Mouse (Mus musculus): ENCODE results near the gene Aph1c. TPM values are rescaled to one million over a fixed set of nuclear protein-coding genes. Genes with fewer than 3 reads are reported as not detected.

The Aph1c gene
- polyA plus RNA-seq, 1 experiment from 2014 or later = 4.0 TPM

- 51% methylated on average over 3 of the region's 3 CpGs for WGBS
- H3K4me2 ChIP-seq (ENCODE audit: low read depth, low read length) = no peak overlapping the region
Measured at GRCm38 (mm10) chr9:66769275-66769674, 65.3 kb downstream of the Aph1c start.

GRCm38 (mm10) chr9:66768721-66769120, 65.8 kb downstream of the Aph1c start:
- Histone ChIP-seq H3K4me3 (ENCODE audit: low read depth, low read length) (no peak overlapping the region), H3K27ac (ENCODE audit: low read depth, low read length) (no peak overlapping the region), H3K36me3 (ENCODE audit: control insufficient read depth, insufficient read depth, low read length) (no peaks in the 10 kb centered on the region), H3K27me3 (ENCODE audit: control insufficient read depth, insufficient read depth, low read length) (no peaks in the 10 kb centered on the region), H3K9ac (replicated peaks; ENCODE audit: low read depth, low read length) (no peak overlapping the region), H3K4me2 (ENCODE audit: low read depth, low read length) (no peak overlapping the region), H3K9me3 (ENCODE audit: control insufficient read depth, low read length) (no peaks in the 10 kb centered on the region), H3K4me1 (ENCODE audit: control insufficient read depth, insufficient read depth, low read length) (no peaks in the 10 kb centered on the region)
- 100% methylated on average over 1 of the region's 1 CpGs for WGBS
- ATAC-seq (ENCODE audit: low read depth) = no peak

More at GRCm38 (mm10) chr9:66769275-66769674, 65.3 kb downstream of the Aph1c start:
- H3K27me3 ChIP-seq (ENCODE audit: control insufficient read depth, insufficient read depth, low read length) = no peaks in the 10 kb centered on the region
- H3K9me3 ChIP-seq (ENCODE audit: control insufficient read depth, low read length) = no peaks in the 10 kb centered on the region
- no peak overlapping the region for H3K9ac ChIP-seq (replicated peaks; ENCODE audit: low read depth, low read length)
- no peak overlapping the region for H3K4me3 ChIP-seq (ENCODE audit: low read depth, low read length)
- no peak overlapping the region for H3K27ac ChIP-seq (ENCODE audit: low read depth, low read length)
- no peak for ATAC-seq (ENCODE audit: low read depth)
- no peaks in the 10 kb centered on the region for H3K36me3 ChIP-seq (ENCODE audit: control insufficient read depth, insufficient read depth, low read length)
- H3K4me1 ChIP-seq (ENCODE audit: control insufficient read depth, insufficient read depth, low read length) = no peaks in the 10 kb centered on the region

Other genes starting within 250 kb of the Aph1c start
- 73.7 and 83.0 TPM in 2 replicates for gene Usp3, start 241.6 kb downstream of the Aph1c start, polyA plus RNA-seq (2014; fragmentation: Nextera tagmentation; extraction: Ambion mirVana)
- gene Car12, start 121.0 kb downstream of the Aph1c start, polyA plus RNA-seq (2014; fragmentation: Nextera tagmentation; extraction: Ambion mirVana) = 0.36 and 0.63 TPM in 2 replicates
- gene Aph1b, start 39.2 kb downstream of the Aph1c start, polyA plus RNA-seq (2014; fragmentation: Nextera tagmentation; extraction: Ambion mirVana) = 27.4 and 29.3 TPM in 2 replicates
- gene Gm10647, start 37.7 kb downstream of the Aph1c start, polyA plus RNA-seq (2014; fragmentation: Nextera tagmentation; extraction: Ambion mirVana) = 0.30 and 0.80 TPM in 2 replicates
- gene Rab8b, start 85.0 kb upstream of the Aph1c start, polyA plus RNA-seq (2014; fragmentation: Nextera tagmentation; extraction: Ambion mirVana) = 35.5 and 41.1 TPM in 2 replicates
- gene Rps27l, start 111.4 kb upstream of the Aph1c start, polyA plus RNA-seq (2014; fragmentation: Nextera tagmentation; extraction: Ambion mirVana) = 188 and 216 TPM in 2 replicates
- 15.0 and 19.0 TPM in 2 replicates for gene Lactb, start 140.8 kb upstream of the Aph1c start, polyA plus RNA-seq (2014; fragmentation: Nextera tagmentation; extraction: Ambion mirVana)
- gene Tpm1, start 214.7 kb upstream of the Aph1c start, polyA plus RNA-seq (2014; fragmentation: Nextera tagmentation; extraction: Ambion mirVana) = 139 and 205 TPM in 2 replicates

Data from neural tube, embryonic 14.5 days (tissue).